Mouse (Mus musculus): ENCODE measurements around the gene Gmpr.

Gmpr gene

GRCm38 (mm10) chr13:45508495-45508894, 1.3 kb downstream of the Gmpr start:
- peak; percentile 62 for DNase-seq

- DNase-seq, result no peak
Observed at GRCm38 (mm10) chr13:45509366-45509765, 2.1 kb downstream of the Gmpr start.

GRCm38 (mm10) chr13:45511706-45512435, 4.6 kb downstream of the Gmpr start:
- no peak for DNase-seq

GRCm38 (mm10) chr13:45512531-45512930, 5.3 kb downstream of the Gmpr start:
- DNase-seq, result peak; percentile 5

GRCm38 (mm10) chr13:45513009-45513984, 6.1 kb downstream of the Gmpr start:
- DNase-seq, result peak; percentile 7

- peak; percentile 2 for DNase-seq
Observed at GRCm38 (mm10) chr13:45514115-45514514, 6.9 kb downstream of the Gmpr start.

- peak; percentile 6 for DNase-seq
Observed at GRCm38 (mm10) chr13:45514832-45515422, 7.7 kb downstream of the Gmpr start.

- peak; percentile 33 for DNase-seq
Observed at GRCm38 (mm10) chr13:45516501-45517393, 9.5 kb downstream of the Gmpr start.

GRCm38 (mm10) chr13:45524305-45524704, 17.1 kb downstream of the Gmpr start:
- DNase-seq, result peak; percentile 89

GRCm38 (mm10) chr13:45524791-45525435, 17.7 kb downstream of the Gmpr start:
- no peak for DNase-seq

GRCm38 (mm10) chr13:45526230-45526629, 19.0 kb downstream of the Gmpr start:
- DNase-seq, result peak; percentile 76

GRCm38 (mm10) chr13:45527232-45527964, 20.2 kb downstream of the Gmpr start:
- DNase-seq, result no peak

GRCm38 (mm10) chr13:45528787-45529186, 21.5 kb downstream of the Gmpr start:
- DNase-seq, result peak; percentile 69

GRCm38 (mm10) chr13:45530754-45531153, 23.5 kb downstream of the Gmpr start:
- no peak for DNase-seq

GRCm38 (mm10) chr13:45535731-45536453, 28.6 kb downstream of the Gmpr start:
- DNase-seq, result no peak

- no peak for DNase-seq
Observed at GRCm38 (mm10) chr13:45537110-45537509, 29.9 kb downstream of the Gmpr start.

- DNase-seq, result peak; percentile 67
Observed at GRCm38 (mm10) chr13:45538091-45538490, 30.8 kb downstream of the Gmpr start.

- peak; percentile 90 for DNase-seq
Observed at GRCm38 (mm10) chr13:45538532-45539204, 31.4 kb downstream of the Gmpr start.

- peak; percentile 88 for DNase-seq
Observed at GRCm38 (mm10) chr13:45539205-45539568, 31.9 kb downstream of the Gmpr start.

- DNase-seq, result peak; percentile 6
Observed at GRCm38 (mm10) chr13:45545974-45546373, 38.7 kb downstream of the Gmpr start.
